Mouse (Mus musculus): ENCODE measurements around the gene Zfp286. TPM values are rescaled to one million over a fixed set of nuclear protein-coding genes. Genes with fewer than 3 reads are reported as not detected.

The Zfp286 gene
- 3.0 TPM in 1 of 3 replicates, not detected in the others for total RNA-seq (2017)

- 0 out of 2 replicates have a peak, but pooled peaks have one; percentile 59 for ATAC-seq (replicated peaks; ENCODE audit: insufficient number of reproducible peaks, low FRiP score, low TSS enrichment, poor library complexity, severe bottlenecking)
Measured at GRCm38 (mm10) chr11:62788935-62789616, at the start of gene Zfp286. Gene Zfp286 (minus strand): TSS chr11:62789462.

- no peak for ATAC-seq (replicated peaks; ENCODE audit: insufficient number of reproducible peaks, low FRiP score, low TSS enrichment, poor library complexity, severe bottlenecking)
Measured at GRCm38 (mm10) chr11:62831906-62832305, 42.6 kb upstream of the Zfp286 start.

GRCm38 (mm10) chr11:62830387-62830786, 41.1 kb upstream of the Zfp286 start:
- ATAC-seq (replicated peaks; ENCODE audit: insufficient number of reproducible peaks, low FRiP score, low TSS enrichment, poor library complexity, severe bottlenecking): no peak

GRCm38 (mm10) chr11:62827911-62828310, 38.6 kb upstream of the Zfp286 start:
- ATAC-seq (replicated peaks; ENCODE audit: insufficient number of reproducible peaks, low FRiP score, low TSS enrichment, poor library complexity, severe bottlenecking): no peak

- ATAC-seq (replicated peaks; ENCODE audit: insufficient number of reproducible peaks, low FRiP score, low TSS enrichment, poor library complexity, severe bottlenecking): no peak
Measured at GRCm38 (mm10) chr11:62827135-62827534, 37.9 kb upstream of the Zfp286 start.

- no peak for ATAC-seq (replicated peaks; ENCODE audit: insufficient number of reproducible peaks, low FRiP score, low TSS enrichment, poor library complexity, severe bottlenecking)
Measured at GRCm38 (mm10) chr11:62826106-62826733, 37.0 kb upstream of the Zfp286 start.

GRCm38 (mm10) chr11:62825222-62826105, 36.2 kb upstream of the Zfp286 start:
- no peak for ATAC-seq (replicated peaks; ENCODE audit: insufficient number of reproducible peaks, low FRiP score, low TSS enrichment, poor library complexity, severe bottlenecking)

- no peak for ATAC-seq (replicated peaks; ENCODE audit: insufficient number of reproducible peaks, low FRiP score, low TSS enrichment, poor library complexity, severe bottlenecking)
Measured at GRCm38 (mm10) chr11:62824211-62824610, 34.9 kb upstream of the Zfp286 start.

GRCm38 (mm10) chr11:62821893-62822292, 32.6 kb upstream of the Zfp286 start:
- peak; percentile 51; the same call in 1 of the 2 replicates for ATAC-seq (replicated peaks; ENCODE audit: insufficient number of reproducible peaks, low FRiP score, low TSS enrichment, poor library complexity, severe bottlenecking)

- no peak; the same call in 1 of the 2 replicates for ATAC-seq (replicated peaks; ENCODE audit: insufficient number of reproducible peaks, low FRiP score, low TSS enrichment, poor library complexity, severe bottlenecking)
Measured at GRCm38 (mm10) chr11:62820661-62821437, 31.6 kb upstream of the Zfp286 start.

GRCm38 (mm10) chr11:62820059-62820541, 30.8 kb upstream of the Zfp286 start, which contains the start of gene Trim16:
Gene Trim16 (plus strand): TSS chr11:62820231.
- peak; percentile 77 for ATAC-seq (replicated peaks; ENCODE audit: insufficient number of reproducible peaks, low FRiP score, low TSS enrichment, poor library complexity, severe bottlenecking)

- ATAC-seq (replicated peaks; ENCODE audit: insufficient number of reproducible peaks, low FRiP score, low TSS enrichment, poor library complexity, severe bottlenecking): no peak
Measured at GRCm38 (mm10) chr11:62819059-62819686, 29.9 kb upstream of the Zfp286 start.

- ATAC-seq (replicated peaks; ENCODE audit: insufficient number of reproducible peaks, low FRiP score, low TSS enrichment, poor library complexity, severe bottlenecking): no peak
Measured at GRCm38 (mm10) chr11:62816591-62816990, 27.3 kb upstream of the Zfp286 start.

- ATAC-seq (replicated peaks; ENCODE audit: insufficient number of reproducible peaks, low FRiP score, low TSS enrichment, poor library complexity, severe bottlenecking): no peak
Measured at GRCm38 (mm10) chr11:62815438-62815837, 26.2 kb upstream of the Zfp286 start.

- ATAC-seq (replicated peaks; ENCODE audit: insufficient number of reproducible peaks, low FRiP score, low TSS enrichment, poor library complexity, severe bottlenecking): no peak
Measured at GRCm38 (mm10) chr11:62814625-62815024, 25.4 kb upstream of the Zfp286 start.

GRCm38 (mm10) chr11:62813970-62814624, 24.8 kb upstream of the Zfp286 start:
- no peak for ATAC-seq (replicated peaks; ENCODE audit: insufficient number of reproducible peaks, low FRiP score, low TSS enrichment, poor library complexity, severe bottlenecking)

GRCm38 (mm10) chr11:62813497-62813896, 24.2 kb upstream of the Zfp286 start:
- no peak for ATAC-seq (replicated peaks; ENCODE audit: insufficient number of reproducible peaks, low FRiP score, low TSS enrichment, poor library complexity, severe bottlenecking)

All from monocyte, adult 5-6 weeks (primary cell).